Mouse (Mus musculus) frontal cortex, adult (tissue): ENCODE data around the gene Slc34a2.

Source experiments
- ATAC-seq: cut with Nextera tagmentation; 2 replicates; pipeline ENCODE4 v1.9.2; 2017; ENCODE audit warnings: mild to moderate bottlenecking, moderate library complexity, mixed read lengths; ENCODE audit not compliant: low TSS enrichment

The Slc34a2 gene

DNA sequence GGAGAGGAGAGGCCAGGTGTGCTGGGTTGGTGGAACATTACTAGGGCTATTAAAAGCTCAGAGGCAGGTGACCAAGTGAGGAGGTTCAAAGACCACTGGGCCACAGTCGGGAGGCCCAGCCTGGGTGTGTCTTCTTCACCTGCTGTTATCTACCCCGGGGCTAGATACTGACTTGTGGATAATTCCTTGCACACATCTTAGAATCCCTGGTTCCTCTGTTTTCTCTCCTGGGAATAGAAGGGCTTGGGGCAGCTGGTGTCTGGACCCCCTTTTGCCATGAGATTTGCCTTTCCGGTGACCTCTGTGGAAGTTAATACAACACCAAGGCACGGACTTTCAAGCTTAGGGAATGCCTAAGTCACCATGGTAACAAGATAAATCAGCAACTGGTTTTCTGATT is 72.3 kb downstream of the Slc34a2 start:
- no peak for ATAC-seq

DNA sequence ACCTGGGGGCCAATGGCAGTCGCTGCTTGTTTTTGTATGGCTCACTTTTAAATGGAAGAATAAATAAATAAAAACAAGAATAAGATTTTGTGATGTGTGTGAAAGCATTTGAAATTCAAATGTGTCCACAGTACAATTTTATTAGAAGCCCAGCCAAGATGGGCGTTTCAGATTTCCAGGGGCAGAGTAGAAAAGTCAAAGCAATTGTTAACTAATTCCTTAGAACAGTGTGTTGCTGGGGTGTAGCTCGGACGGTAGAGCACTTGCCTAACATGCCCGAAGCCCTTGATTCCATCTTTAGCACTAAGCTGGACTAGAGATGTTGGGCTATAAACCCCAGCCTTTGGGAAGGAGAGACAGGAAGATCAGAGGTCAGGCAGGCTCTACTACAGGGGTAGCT is 73.2 kb downstream of the Slc34a2 start:
- no peak for ATAC-seq

DNA sequence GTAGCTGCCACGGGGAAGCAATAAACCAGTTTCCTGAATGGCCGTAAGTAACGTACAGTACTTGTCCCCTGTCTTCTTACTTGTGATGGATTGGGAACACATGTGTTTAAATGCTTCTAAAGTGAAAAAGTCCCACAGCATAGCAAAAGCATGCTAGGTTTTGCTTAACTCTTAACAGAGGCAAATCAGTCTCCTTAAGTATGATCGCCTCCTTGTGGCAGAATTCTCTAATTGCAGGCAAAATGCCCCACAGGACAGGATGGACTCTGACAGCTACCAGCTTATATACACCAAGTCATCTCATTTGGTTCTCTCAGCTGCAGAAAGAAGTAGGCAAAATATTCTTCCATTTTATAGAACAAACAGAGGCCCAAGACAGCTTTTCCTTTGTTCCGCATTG is 75.1 kb downstream of the Slc34a2 start:
- no peak for ATAC-seq

DNA sequence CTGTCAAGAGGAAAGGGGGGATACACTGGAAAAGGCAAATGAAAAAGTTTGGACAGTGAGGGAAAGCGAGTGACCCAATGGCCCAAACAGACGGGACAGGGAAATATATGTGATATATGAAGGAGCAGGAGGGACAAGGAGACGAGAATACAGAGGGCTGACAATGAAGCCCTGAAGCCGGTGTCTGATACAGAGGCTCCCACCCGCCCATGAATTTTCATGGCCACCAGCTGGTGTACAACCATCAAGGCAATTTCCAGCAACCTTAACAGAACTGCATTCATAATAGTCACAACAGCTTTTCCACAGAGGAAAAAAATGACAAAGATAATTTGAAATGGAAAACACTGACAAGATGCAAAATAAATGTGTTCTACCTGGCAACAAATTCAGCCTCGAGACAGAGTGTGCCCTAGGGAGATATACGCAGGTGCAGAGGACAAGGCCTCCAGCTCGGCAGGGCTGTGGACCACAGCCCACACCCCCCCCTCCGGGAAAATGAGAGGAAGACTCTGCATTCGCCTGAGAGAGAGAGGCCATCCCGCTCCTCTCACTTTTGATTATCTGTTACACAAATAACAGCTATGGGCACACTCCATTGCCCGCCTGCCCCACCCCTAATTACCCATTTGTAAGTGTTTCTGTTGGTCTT is 76.9 kb downstream of the Slc34a2 start:
- no peak for ATAC-seq

DNA sequence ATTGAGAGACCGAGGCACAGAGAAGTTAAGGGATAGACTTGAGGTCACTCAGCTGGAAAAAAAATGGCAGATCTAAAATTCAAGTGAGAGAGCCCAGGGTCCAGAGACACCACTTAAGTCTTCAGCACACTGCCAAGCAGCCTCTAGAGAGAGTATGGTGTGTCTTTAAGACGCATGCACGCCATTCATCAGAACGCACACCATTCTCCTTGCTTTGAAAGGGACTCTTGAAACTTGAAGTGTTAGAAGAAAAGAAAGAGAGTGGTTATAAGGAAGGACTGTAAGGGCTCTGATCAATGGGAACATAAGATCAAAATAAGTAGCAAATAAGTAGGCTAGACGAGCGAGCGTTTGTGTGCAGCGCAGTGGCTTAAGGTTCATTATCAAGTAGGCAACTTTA is 80.3 kb downstream of the Slc34a2 start:
- ATAC-seq: no peak

DNA sequence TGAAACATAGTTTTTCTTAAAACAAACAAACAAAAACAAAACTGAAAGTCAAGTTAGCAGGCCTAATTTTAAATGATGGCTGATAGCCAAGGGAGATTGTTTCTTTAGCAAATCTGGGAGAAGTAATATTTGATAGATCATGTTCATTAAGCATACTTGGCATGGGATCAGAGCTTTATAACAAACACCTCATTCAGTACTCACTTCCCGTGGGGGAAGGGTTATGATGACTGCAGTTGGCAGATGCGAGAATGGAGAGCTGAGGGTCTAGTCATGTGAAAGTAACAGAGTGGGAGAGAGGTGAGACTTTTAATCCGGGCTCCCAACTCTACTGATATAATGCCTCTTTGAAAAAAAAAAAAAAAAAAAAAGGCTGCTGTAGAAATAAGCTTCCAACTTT is 81.8 kb downstream of the Slc34a2 start:
- ATAC-seq: no peak
